In genomic region chr4:117495869-117496401, GRCm38 (mm10) we compare ENCODE assay signal across 8 mouse cellular contexts. TPM values are rescaled to one million over a fixed set of nuclear protein-coding genes. Genes with fewer than 3 reads are reported as not detected.
DNase-seq lines count a peak whose midpoint lies in the region; ATAC-seq and TF ChIP-seq lines count a peak whose summit lies in the region.

No protein-coding gene starts in this region.

- ATAC-seq in hindbrain, embryonic 13.5 days (ENCODE audit: low FRiP score), result no peak
- 0 out of 2 replicates have a peak, but pooled peaks have one; percentile 14 for ATAC-seq in midbrain, embryonic 11.5 days (ENCODE audit: low FRiP score)

- H3K4me2 ChIP-seq in hindbrain, embryonic 13.5 days, result peak overlapping the region; percentile 71
- H3K4me2 ChIP-seq in midbrain, embryonic 11.5 days, result peak overlapping the region; percentile 78

- no peaks in the 10 kb centered on the region for H3K36me3 ChIP-seq in hindbrain, embryonic 13.5 days
- no peaks in the 10 kb centered on the region for H3K36me3 ChIP-seq in midbrain, embryonic 11.5 days (ENCODE audit: control insufficient read depth, insufficient read depth, low read length)

- intact Hi-C loops in gastrocnemius, adult 2 months (cut with DNase I), result loop anchor here (10.0 kb wide), 1 partner anchor 171 kb away; no protein-coding TSS in a partner anchor
- intact Hi-C loops in gastrocnemius, postnatal 36 days (cut with DNase I), result no loop called here

- peak; percentile 23 for DNase-seq in gastrocnemius, adult 2 months
- no peak for DNase-seq in gastrocnemius, postnatal 36 days
- DNase-seq in thymus, postnatal 4 days, result peak; percentile 63
- DNase-seq in thymus, postnatal 36 days, result no peak
- peak; percentile 95 for DNase-seq in midbrain, embryonic 11.5 days (ENCODE audit: low spot score, missing footprints)
- no peak for DNase-seq in layer of hippocampus, adult 9-10 months (ENCODE audit: low spot score)
- no peak for DNase-seq in cerebellum, adult 11-12 months

- H3K4me3 ChIP-seq in gastrocnemius, adult 2 months, result peak overlapping the region; percentile 79
- peak overlapping the region; percentile 47 for H3K4me3 ChIP-seq in hindbrain, embryonic 13.5 days
- H3K4me3 ChIP-seq in midbrain, embryonic 11.5 days (ENCODE audit: low read depth, low read length), result peak overlapping the region; percentile 60

- no peaks in the 10 kb centered on the region for H3K9me3 ChIP-seq in hindbrain, embryonic 13.5 days
- H3K9me3 ChIP-seq in midbrain, embryonic 11.5 days (ENCODE audit: control insufficient read depth, low read length), result no peaks in the 10 kb centered on the region

- H3K27me3 ChIP-seq in hindbrain, embryonic 13.5 days, result peaks cover 91% of the 10 kb centered on the region
- peaks cover 39% of the 10 kb centered on the region for H3K27me3 ChIP-seq in midbrain, embryonic 11.5 days (ENCODE audit: control insufficient read depth, insufficient read depth, low read length)

- peaks cover 30% of the 10 kb centered on the region for H3K4me1 ChIP-seq in hindbrain, embryonic 13.5 days (replicated peaks)
- peaks cover 16% of the 10 kb centered on the region for H3K4me1 ChIP-seq in midbrain, embryonic 11.5 days (ENCODE audit: control insufficient read depth, insufficient read depth, low read length)

- H3K27ac ChIP-seq in gastrocnemius, adult 2 months, result peak overlapping the region; percentile 82
- H3K27ac ChIP-seq in hindbrain, embryonic 13.5 days, result peak overlapping the region; percentile 88
- H3K27ac ChIP-seq in midbrain, embryonic 11.5 days (ENCODE audit: low read depth, low read length), result peak overlapping the region; percentile 86

- no peak for TF ChIP-seq CTCF in gastrocnemius, adult 2 months (IDR thresholded peaks at IDR 0.05)

- H3K9ac ChIP-seq in hindbrain, embryonic 13.5 days, result peak overlapping the region; percentile 75
- peak overlapping the region; percentile 83 for H3K9ac ChIP-seq in midbrain, embryonic 11.5 days (ENCODE audit: low read length)

- WGBS in hindbrain, embryonic 13.5 days, result under 1% methylated on average over 33 of the region's 33 CpGs
- WGBS in midbrain, embryonic 11.5 days, result under 1% methylated on average over 33 of the region's 33 CpGs

RNA-seq across cellular contexts. Expression of gene Rnf220, which starts 0.9 kb away (rescaled TPM):
- 10 to 100 TPM; 50.2 to 51.4 TPM for total RNA-seq in gastrocnemius, adult 2 months (2021)
- total RNA-seq in gastrocnemius, postnatal 36 days (2021), result 10 to 100 TPM; 43.5 to 46.1 TPM
- 102 and 106 TPM in 2 replicates for polyA plus RNA-seq in hindbrain, embryonic 13.5 days (2015; fragmentation: Nextera tagmentation; extraction: Ambion mirVana)
- 54.6 and 63.3 TPM in 2 replicates for polyA plus RNA-seq in midbrain, embryonic 11.5 days (2014; fragmentation: Nextera tagmentation; extraction: Ambion mirVana)

RNA-seq across cellular contexts. Expression of gene Eri3, which starts 54.2 kb away (rescaled TPM):
- total RNA-seq in gastrocnemius, adult 2 months (2021), result 100 to 1,000 TPM in 1 of 2 experiments, 10 to 100 TPM in 1; 97.4 to 101 TPM
- total RNA-seq in gastrocnemius, postnatal 36 days (2021), result 10 to 100 TPM; 78.4 to 92.3 TPM
- polyA plus RNA-seq in hindbrain, embryonic 13.5 days (2015; fragmentation: Nextera tagmentation; extraction: Ambion mirVana), result 205 and 214 TPM in 2 replicates
- polyA plus RNA-seq in midbrain, embryonic 11.5 days (2014; fragmentation: Nextera tagmentation; extraction: Ambion mirVana), result 121 and 132 TPM in 2 replicates

Comparison
In these comparisons a context has a peak if more than half of its experiments do, and no peak if none do; other contexts are left out.
1. DNase-seq: peak in gastrocnemius, adult 2 months (single experiment), thymus, postnatal 4 days (single experiment) and midbrain, embryonic 11.5 days (single experiment); none in gastrocnemius, postnatal 36 days (0 of 2), thymus, postnatal 36 days (0 of 2), layer of hippocampus, adult 9-10 months (single experiment) and cerebellum, adult 11-12 months (single experiment).
2. Peak in every context shown above with its lines, with median percentiles within 50 percentile points of each other: H3K27ac ChIP-seq and H3K4me3 ChIP-seq.